Mouse (Mus musculus) regulatory T cell (primary cell): ENCODE data around the gene Rpap3.

Experiments
- in situ Hi-C: fragments of 300-600 bp; cut with MboI, MseI; formaldehyde crosslinking; loops from one replicate; pipeline ENCODE4 v1.15.1; 2025; ENCODE audit warnings: high pct_unique_total_duplicates

The Rpap3 gene

GRCm38 (mm10) chr15:97657856-97658754 is 47.5 kb downstream of the Rpap3 start:
- in situ Hi-C loops, result no loop called here

DNA sequence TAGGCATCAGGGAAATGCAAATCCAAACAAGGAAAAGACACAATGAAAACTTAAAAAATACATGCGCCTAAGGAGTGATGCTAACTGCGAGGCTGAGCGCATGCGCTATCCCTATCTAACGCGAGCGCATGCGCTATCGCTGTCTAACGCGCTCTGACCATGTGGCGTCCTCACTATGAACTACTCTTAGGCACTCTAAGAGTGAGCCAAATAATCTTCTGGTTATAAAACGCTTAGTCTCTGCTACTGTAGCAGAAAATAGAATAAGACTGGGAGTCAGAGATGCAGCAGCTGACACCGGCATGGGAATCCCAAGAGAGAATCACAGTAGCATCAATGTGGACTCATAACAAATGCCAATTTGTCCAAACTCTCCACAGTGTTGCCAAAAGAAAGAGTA is 48.2 kb downstream of the Rpap3 start:
- in situ Hi-C loops, result no loop called here

DNA sequence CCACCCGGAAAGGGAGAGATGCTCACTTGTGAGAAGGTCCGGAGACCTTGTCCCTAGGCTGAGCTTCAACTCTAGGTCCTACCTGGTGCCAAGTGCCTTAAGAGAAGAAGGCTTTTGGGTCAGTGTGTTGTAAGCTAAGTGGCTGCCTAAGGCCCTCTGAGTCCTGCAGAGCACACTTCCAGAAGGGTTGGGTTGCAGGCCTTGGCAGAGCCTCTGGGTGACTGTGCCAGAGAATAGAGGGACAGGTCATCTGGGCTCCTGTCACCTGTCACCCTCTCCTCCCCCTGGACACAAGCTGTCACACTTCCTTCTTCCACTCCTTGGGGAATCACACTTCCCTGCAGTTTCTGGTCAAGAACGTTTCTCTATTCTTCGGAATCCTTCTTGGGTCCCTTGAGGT is 55.9 kb downstream of the Rpap3 start:
- in situ Hi-C loops, result no loop called here

GRCm38 (mm10) chr15:97648176-97648575 is 57.4 kb downstream of the Rpap3 start:
- in situ Hi-C loops, result no loop called here

GRCm38 (mm10) chr15:97646426-97646825 is 59.2 kb downstream of the Rpap3 start:
- in situ Hi-C loops, result no loop called here

DNA sequence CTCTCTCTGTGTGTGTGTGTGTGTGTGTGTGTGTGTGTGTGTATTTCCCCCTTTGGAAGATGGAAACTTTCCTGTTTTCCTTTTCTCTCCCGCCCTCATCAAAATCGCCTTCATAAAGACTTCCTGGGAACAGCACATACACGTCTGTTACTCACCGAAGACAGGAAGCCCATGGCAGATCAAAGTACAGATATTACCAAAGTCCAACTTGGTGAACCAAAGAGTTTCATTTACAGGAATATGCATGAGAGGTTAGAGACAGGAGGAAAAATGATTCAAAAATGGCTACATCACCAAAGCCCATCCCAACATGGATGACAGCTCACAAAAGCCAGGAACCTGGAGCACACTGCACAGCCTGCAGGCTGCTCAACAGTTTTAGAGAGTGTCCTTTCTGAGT is 61.6 kb downstream of the Rpap3 start:
- in situ Hi-C loops, result no loop called here
